Mouse (Mus musculus): ENCODE data around the gene Herc3. TPM values are rescaled to one million over a fixed set of nuclear protein-coding genes. Genes with fewer than 3 reads are reported as not detected.
A peak's percentile ranks its signal among the peaks of the same experiment; 100 is the strongest.
"Not testable (repeated sequence)": the region's sequence is repeated elsewhere in the genome, so short reads cannot be mapped to it uniquely, and the experiment has no call there.

The Herc3 gene
- 27.1 TPM for polyA plus RNA-seq (2021)

GRCm38 (mm10) chr6:58831232-58832009 is at the start of gene Herc3:
TSS of gene Herc3 (plus strand) at chr6:58831465.
- no peak for DNase-seq (ENCODE audit: low read depth, low spot score)
- ATAC-seq, result peak; percentile 85
- ChIA-PET POLR2A (no interaction called here), CTCF (interaction anchor here (0.7 to 1.4 kb wide), 3 partner anchors 16 to 377 kb away, joined by 3 to 7 read pairs (median 3); partner anchors contain the start of gene Tigd2)
- no peak for TF ChIP-seq CTCF (IDR thresholded peaks at IDR 0.05)
- H3K27me3 ChIP-seq, result no peaks in the 10 kb centered on the region
- in situ Hi-C loops (cut with MboI; ENCODE audit: low pct_unique_long_range_greater_than_20kb), result no loop called here

GRCm38 (mm10) chr6:58801394-58801793 is 29.9 kb upstream of the Herc3 start:
- in situ Hi-C loops (cut with MboI; ENCODE audit: low pct_unique_long_range_greater_than_20kb), result no loop called here
- POLR2A ChIA-PET, result no interaction called here

GRCm38 (mm10) chr6:58814381-58814780 is 16.9 kb upstream of the Herc3 start:
- POLR2A ChIA-PET, result no interaction called here
- no peaks in the 10 kb centered on the region for H3K27me3 ChIP-seq
- no peak for TF ChIP-seq CTCF (IDR thresholded peaks at IDR 0.05)
- no peak for DNase-seq (ENCODE audit: low read depth, low spot score)
- in situ Hi-C loops (cut with MboI; ENCODE audit: low pct_unique_long_range_greater_than_20kb), result no loop called here
- CTCF ChIA-PET, result no interaction called here
- no peak for ATAC-seq

More at GRCm38 (mm10) chr6:58801394-58801793, 29.9 kb upstream of the Herc3 start:
- CTCF ChIA-PET, result no interaction called here
- DNase-seq (ENCODE audit: low read depth, low spot score) (no peak), ATAC-seq (peak; percentile 83)
- H3K27me3 ChIP-seq, result no peaks in the 10 kb centered on the region
- TF ChIP-seq CTCF (IDR thresholded peaks at IDR 0.05), result no peak

- in situ Hi-C loops (cut with MboI; ENCODE audit: low pct_unique_long_range_greater_than_20kb); POLR2A ChIA-PET; DNase-seq (ENCODE audit: low read depth, low spot score); ATAC-seq; H3K27me3 ChIP-seq: not testable (repeated sequence)
- CTCF ChIA-PET, result interaction anchor here (0.6 to 1.6 kb wide), 2 partner anchors 10 to 11 kb away, joined by 3 to 4 read pairs; no protein-coding TSS in a partner anchor
Observed at GRCm38 (mm10) chr6:58817037-58817436, 14.2 kb upstream of the Herc3 start.

- DNase-seq (ENCODE audit: low read depth, low spot score) (no peak), ATAC-seq (no peak)
- H3K27me3 ChIP-seq, result no peaks in the 10 kb centered on the region
- ChIA-PET CTCF (interaction anchor here (2.5 kb wide), 1 partner anchor 14 kb away, joined by 8 read pairs; no protein-coding TSS in a partner anchor), POLR2A (no interaction called here)
- in situ Hi-C loops (cut with MboI; ENCODE audit: low pct_unique_long_range_greater_than_20kb), result no loop called here
- no peak for TF ChIP-seq CTCF (IDR thresholded peaks at IDR 0.05)
Observed at GRCm38 (mm10) chr6:58825619-58826018, 5.6 kb upstream of the Herc3 start.

GRCm38 (mm10) chr6:58826089-58826488 is 5.2 kb upstream of the Herc3 start:
- CTCF ChIA-PET, result interaction anchor here (2.5 kb wide), 1 partner anchor 14 kb away, joined by 8 read pairs; no protein-coding TSS in a partner anchor
- in situ Hi-C loops (cut with MboI; ENCODE audit: low pct_unique_long_range_greater_than_20kb), result no loop called here
- POLR2A ChIA-PET, result no interaction called here
- H3K27me3 ChIP-seq, result no peaks in the 10 kb centered on the region
- ATAC-seq (no peak), DNase-seq (ENCODE audit: low read depth, low spot score) (no peak)
- no peak for TF ChIP-seq CTCF (IDR thresholded peaks at IDR 0.05)

GRCm38 (mm10) chr6:58828582-58828981 is 2.7 kb upstream of the Herc3 start:
- DNase-seq (ENCODE audit: low read depth, low spot score), result no peak
- no peak for ATAC-seq
- POLR2A ChIA-PET, result no interaction called here
- CTCF ChIA-PET, result interaction anchor here (1.4 kb wide), 1 partner anchor 12 kb away, joined by 3 read pairs; no protein-coding TSS in a partner anchor
- no peak for TF ChIP-seq CTCF (IDR thresholded peaks at IDR 0.05)
- in situ Hi-C loops (cut with MboI; ENCODE audit: low pct_unique_long_range_greater_than_20kb), result no loop called here
- H3K27me3 ChIP-seq, result no peaks in the 10 kb centered on the region

- H3K27me3 ChIP-seq, result no peaks in the 10 kb centered on the region
- in situ Hi-C loops (cut with MboI; ENCODE audit: low pct_unique_long_range_greater_than_20kb), result no loop called here
- ChIA-PET CTCF (interaction anchor here (0.7 kb wide), 1 partner anchor 378 kb away, joined by 3 read pairs; the partner anchor contains the start of gene Tigd2), POLR2A (no interaction called here)
- DNase-seq (ENCODE audit: low read depth, low spot score), result no peak
- no peak for ATAC-seq
- TF ChIP-seq CTCF (IDR thresholded peaks at IDR 0.05), result no peak
Observed at GRCm38 (mm10) chr6:58830840-58831231, 429 bp upstream of the Herc3 start.

- no peak for DNase-seq (ENCODE audit: low read depth, low spot score)
- peak; percentile 52 for TF ChIP-seq CTCF (IDR thresholded peaks at IDR 0.05)
Observed at GRCm38 (mm10) chr6:58832591-58833018, 1.3 kb downstream of the Herc3 start.

GRCm38 (mm10) chr6:58834470-58834869 is 3.2 kb downstream of the Herc3 start:
- no peak for TF ChIP-seq CTCF (IDR thresholded peaks at IDR 0.05)
- DNase-seq (ENCODE audit: low read depth, low spot score), result no peak
- in situ Hi-C loops (cut with MboI; ENCODE audit: low pct_unique_long_range_greater_than_20kb), result no loop called here
- ChIA-PET CTCF (no interaction called here), POLR2A (no interaction called here)
- ATAC-seq, result no peak
- no peaks in the 10 kb centered on the region for H3K27me3 ChIP-seq

More at GRCm38 (mm10) chr6:58832591-58833018, 1.3 kb downstream of the Herc3 start:
- ATAC-seq, result peak; percentile 51
- in situ Hi-C loops (cut with MboI; ENCODE audit: low pct_unique_long_range_greater_than_20kb), result no loop called here
- POLR2A ChIA-PET, result no interaction called here
- CTCF ChIA-PET, result interaction anchor here (1.1 to 1.4 kb wide), 3 partner anchors 11 to 17 kb away, joined by 3 to 7 read pairs (median 3); no protein-coding TSS in a partner anchor
- no peaks in the 10 kb centered on the region for H3K27me3 ChIP-seq

GRCm38 (mm10) chr6:58835591-58835990 is 4.3 kb downstream of the Herc3 start:
- in situ Hi-C loops (cut with MboI; ENCODE audit: low pct_unique_long_range_greater_than_20kb), result no loop called here

More at GRCm38 (mm10) chr6:58835591-58835990, 4.3 kb downstream of the Herc3 start:
- DNase-seq (ENCODE audit: low read depth, low spot score) (no peak), ATAC-seq (no peak)
- ChIA-PET CTCF (no interaction called here), POLR2A (no interaction called here)
- no peaks in the 10 kb centered on the region for H3K27me3 ChIP-seq
- no peak for TF ChIP-seq CTCF (IDR thresholded peaks at IDR 0.05)

All from Patski (cell line).